Mouse (Mus musculus) fat pad, adult 2 months (tissue): ENCODE measurements around the gene Tmem63a.
A peak's percentile ranks its signal among the peaks of the same experiment; 100 is the strongest.
"Not testable (repeated sequence)": the region's sequence is repeated elsewhere in the genome, so short reads cannot be mapped to it uniquely, and the experiment has no call there.

Source experiments
- DNase-seq: peaks from one replicate; pipeline ENCODE4 v3.0.0-alpha.2; 2011; ENCODE audit warnings: low read depth, low spot score; ENCODE audit errors: extremely low read depth

Gene Tmem63a

DNA sequence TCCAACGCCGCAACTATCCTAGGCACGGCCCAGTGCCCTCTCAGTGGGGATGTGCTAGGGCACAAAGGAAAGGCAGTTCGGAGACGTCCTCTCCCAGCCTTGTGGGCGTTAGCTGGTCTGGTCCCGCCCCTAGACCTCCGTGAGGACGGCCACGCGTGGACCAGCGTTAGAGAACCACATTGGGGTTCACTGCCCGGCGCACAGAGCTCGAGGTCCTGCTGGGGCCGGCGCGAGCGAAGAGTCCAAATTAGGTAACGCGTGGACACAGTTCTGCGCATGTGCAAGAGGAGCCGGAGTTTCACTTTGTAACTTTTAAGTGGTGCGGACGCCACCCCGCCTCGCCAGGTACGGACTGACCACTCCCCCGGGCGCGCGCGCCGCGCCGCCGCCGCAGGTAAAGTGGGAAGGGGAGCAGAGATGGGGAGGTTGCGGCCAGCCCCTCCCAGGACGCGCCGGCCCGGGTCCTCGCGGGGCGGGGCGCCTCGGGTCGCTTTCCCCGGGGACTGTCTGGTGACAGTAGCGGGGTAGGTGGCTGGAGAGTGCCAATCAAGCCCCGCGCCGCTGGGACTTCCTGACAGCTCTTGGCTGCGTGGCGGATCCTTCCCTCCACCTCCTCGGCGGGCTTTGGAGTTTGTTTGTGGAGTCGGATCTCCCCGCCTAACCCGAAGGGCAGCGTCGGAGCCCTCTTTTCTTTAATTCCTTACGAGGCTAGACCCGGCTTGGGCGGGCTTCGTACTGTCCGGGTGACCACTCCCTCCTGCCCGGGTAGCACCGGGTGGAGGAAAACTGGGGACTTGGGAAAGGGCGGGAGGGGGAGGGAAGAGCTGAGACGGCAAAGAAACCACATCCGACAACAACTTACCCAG is at the start of gene Tmem63a:
Gene Tmem63a (plus strand): TSS at position 179 of the 866 bp plus-strand sequence.
- no peak for DNase-seq

GRCm38 (mm10) chr1:180892808-180893207 is 49.3 kb upstream of the Tmem63a start, which contains the start of gene Lefty2:
Gene Lefty2, plus strand, starts transcription at chr1:180893108.
- DNase-seq = no peak

GRCm38 (mm10) chr1:180894088-180894987 is 47.8 kb upstream of the Tmem63a start:
- DNase-seq = not testable (repeated sequence)

- no peak for DNase-seq
Observed at GRCm38 (mm10) chr1:180901107-180901506, 41.0 kb upstream of the Tmem63a start.

DNA sequence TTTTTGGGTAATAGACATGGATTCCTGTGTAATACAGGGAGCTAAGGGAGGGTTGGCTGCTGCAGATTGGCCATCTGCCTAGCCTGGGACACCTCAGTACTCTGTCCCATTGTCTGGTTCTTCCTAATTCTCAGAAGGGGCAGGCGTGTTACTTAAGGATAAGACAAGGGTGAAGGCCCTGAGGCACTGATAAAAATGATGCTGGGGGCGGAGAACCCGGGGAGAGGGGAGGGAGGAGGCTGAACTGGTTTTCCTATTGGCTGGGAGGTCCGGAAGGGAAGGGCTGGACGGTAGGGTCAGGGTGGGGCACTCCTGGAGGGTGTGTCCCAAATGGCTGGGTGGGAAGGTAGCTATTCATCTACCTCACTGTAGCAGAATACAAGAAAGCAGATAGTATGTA is 39.2 kb upstream of the Tmem63a start:
- DNase-seq = no peak

DNA sequence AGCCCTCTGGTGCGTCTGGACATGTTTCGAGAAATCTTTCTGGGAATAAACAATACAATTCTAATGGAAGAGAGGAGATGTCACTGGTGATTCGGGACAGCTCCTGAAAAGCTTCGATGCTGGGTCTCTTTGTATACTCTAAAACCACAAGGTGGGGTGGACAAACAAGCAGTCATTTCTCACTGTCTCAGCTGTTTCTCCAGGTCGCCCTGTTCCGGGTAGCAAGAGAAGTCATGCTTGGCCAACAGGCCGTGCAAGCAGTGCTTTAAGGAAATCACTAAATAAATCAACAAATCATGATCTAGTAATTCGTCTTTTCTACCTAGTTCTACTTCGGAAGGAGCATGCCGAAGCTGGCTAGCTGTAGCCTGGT is 38.5 kb upstream of the Tmem63a start:
- DNase-seq = no peak

GRCm38 (mm10) chr1:180904039-180904814 is 37.9 kb upstream of the Tmem63a start, which contains the start of gene Pycr2:
Gene Pycr2, plus strand, starts transcription at chr1:180904293.
- peak; percentile 34 for DNase-seq

- no peak for DNase-seq
Observed at GRCm38 (mm10) chr1:180904815-180905080, 37.4 kb upstream of the Tmem63a start.

DNA sequence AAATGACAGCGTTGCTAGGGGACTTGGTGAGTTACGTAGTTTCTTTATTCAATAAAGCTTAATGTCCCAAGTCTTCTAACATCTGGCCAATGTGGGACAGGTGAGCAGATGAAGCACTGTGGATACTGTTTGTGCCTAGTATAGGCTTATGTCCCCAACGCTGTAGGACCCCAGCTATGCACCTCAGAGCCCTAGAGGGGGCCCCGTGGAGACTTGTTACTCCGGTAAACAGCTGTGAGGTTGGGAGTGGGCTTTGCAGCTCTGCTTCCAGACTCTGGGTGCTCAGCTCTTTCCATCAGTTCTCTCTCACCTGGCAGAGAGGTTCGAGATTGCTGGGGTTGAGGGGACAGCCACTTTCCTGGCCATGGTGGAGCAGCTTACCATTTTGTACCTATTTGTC is 36.8 kb upstream of the Tmem63a start:
- DNase-seq = no peak

DNA sequence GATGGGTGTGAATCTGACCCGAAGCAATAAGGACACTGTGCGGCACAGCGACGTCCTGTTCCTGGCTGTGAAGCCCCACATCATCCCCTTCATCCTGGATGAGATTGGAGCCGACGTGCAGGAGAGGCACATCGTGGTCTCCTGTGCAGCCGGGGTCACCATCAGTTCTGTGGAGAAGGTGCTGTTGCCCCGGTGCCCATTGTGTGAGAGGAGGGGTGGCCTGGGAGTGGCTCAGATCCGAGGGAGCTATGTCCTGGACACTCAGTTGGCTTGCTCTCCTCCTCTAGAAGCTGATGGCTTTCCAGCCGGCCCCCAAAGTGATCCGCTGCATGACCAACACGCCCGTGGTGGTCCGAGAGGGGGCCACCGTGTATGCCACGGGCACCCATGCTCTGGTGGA is 36.3 kb upstream of the Tmem63a start:
- DNase-seq = no peak

- no peak for DNase-seq
Observed at GRCm38 (mm10) chr1:180906461-180907147, 35.5 kb upstream of the Tmem63a start.

DNA sequence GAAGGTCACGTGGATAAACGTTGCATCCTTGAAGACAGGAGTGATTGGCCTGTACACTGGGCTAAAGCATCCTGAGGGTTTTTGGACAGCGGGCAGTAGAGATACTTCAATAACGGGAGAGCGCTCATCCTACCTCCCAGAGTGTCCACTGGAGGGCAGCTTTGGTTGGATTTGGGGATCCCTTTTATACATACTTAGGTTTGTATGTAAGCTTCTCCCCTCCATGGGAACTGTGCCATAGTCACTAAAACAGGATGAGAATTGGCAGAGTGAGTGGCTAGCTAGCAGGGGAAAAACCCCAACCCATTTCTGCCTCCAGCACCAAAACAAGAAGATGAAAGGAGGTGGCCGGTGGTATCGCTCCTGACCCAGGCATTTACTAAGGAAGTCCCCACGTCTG is 31.0 kb upstream of the Tmem63a start:
- DNase-seq = no peak

DNA sequence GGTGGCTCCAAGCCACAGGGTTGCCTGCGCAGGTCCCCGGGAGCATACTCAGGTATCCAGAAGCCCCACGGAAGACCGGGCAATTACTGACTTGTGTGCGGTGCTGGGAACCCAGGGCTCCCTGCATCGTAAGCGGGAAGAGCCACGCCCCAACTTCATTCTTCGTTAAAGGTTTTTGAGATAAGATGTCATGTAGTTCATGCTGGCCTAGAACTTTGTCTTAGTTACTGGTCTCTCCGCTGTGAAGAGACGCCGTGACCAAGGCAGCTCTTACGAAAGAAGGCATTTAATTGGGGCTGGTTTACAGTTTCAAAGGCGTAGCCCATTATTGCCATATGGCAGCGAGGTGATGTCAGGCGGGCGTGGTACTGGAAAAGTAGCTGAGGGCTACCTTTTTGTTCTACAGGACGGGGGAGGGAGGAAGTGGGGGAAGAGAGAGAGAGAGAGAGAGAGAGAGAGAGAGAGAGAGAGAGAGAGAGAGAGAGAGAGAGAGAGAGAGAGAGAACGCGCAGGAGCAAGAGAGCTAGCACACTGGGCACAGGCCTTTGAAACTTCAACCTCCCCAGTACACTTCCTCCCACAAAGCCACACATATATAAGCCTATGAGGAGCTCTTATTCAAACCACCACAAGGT is 30.4 kb upstream of the Tmem63a start:
- no peak for DNase-seq

- no peak for DNase-seq
Observed at GRCm38 (mm10) chr1:180912792-180913191, 29.4 kb upstream of the Tmem63a start.

- no peak for DNase-seq
Observed at GRCm38 (mm10) chr1:180913797-180914196, 28.3 kb upstream of the Tmem63a start.

GRCm38 (mm10) chr1:180916425-180916824 is 25.7 kb upstream of the Tmem63a start:
- DNase-seq = no peak

GRCm38 (mm10) chr1:180917053-180917452 is 25.1 kb upstream of the Tmem63a start:
- no peak for DNase-seq

- DNase-seq = no peak
Observed at GRCm38 (mm10) chr1:180919686-180920085, 22.5 kb upstream of the Tmem63a start.

- DNase-seq = no peak
Observed at GRCm38 (mm10) chr1:180922273-180923048, 19.7 kb upstream of the Tmem63a start.
